Mouse (Mus musculus) testis, postnatal 10 days (tissue): ENCODE results near the gene Cntn1.

ENCODE experiments used
- DNase-seq: peaks from one replicate; pipeline ENCODE4 v3.0.0; 2021; ENCODE audit warnings: low spot score

Gene Cntn1

DNA sequence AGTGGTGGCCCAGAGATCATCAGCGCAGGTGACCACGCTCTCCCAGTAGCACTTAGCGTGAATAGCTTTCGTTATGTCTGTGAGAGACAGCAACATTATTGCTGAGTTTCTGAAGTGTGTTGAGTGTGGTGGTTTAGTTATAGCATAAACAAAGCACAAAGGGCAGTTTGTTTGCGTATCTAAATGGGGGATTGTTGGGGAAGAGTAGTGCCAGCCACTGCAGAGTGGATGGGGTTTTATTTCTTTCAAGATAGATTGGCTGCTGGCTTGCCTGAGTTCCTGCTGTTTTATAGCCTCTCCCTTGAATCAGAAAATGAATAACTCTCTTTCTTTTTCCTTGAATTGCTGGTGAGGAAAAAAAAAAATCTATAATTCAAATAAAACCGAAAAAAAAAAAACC is 86.1 kb downstream of the Cntn1 start:
- DNase-seq: no peak

- DNase-seq: no peak
Measured at GRCm38 (mm10) chr15:92141972-92142371, 91.0 kb downstream of the Cntn1 start.

DNA sequence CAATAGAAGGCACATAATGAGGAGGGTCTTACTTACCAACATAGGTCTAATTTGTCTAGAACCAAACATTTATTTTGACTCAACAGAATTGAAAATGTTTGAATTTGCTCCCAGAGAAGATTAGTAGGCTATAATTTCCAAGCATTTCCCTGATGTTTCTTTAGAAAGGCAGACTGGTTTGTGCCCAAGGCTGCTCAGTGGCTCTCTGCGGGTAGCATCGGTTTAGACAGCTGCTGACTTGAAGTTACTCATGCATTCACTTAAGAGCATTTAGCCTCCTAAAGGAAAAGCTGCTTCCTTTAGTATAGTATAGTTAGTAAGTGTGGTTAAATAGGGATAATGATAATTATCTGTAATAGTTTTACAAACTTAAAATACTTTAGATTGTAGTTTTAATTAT is 104.0 kb downstream of the Cntn1 start:
- DNase-seq: no peak

DNA sequence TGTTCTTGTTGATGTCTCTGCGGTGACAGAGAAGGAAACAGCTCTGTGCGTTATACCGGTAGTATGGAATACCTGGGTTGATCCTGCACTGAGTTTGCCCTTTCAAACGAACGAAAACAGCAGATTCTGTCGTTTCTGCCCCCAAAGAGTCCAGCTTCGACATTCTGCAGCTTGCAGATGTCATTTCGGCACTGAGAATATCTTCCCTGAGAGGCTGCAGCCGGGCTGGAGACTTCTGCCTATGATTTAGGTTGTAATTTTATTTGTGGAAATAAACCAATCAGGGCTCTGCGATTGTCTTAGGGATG is 109.8 kb downstream of the Cntn1 start:
- no peak for DNase-seq

GRCm38 (mm10) chr15:92161163-92162025 is 110.4 kb downstream of the Cntn1 start:
- DNase-seq: no peak

GRCm38 (mm10) chr15:92162835-92163234 is 111.9 kb downstream of the Cntn1 start:
- no peak for DNase-seq

DNA sequence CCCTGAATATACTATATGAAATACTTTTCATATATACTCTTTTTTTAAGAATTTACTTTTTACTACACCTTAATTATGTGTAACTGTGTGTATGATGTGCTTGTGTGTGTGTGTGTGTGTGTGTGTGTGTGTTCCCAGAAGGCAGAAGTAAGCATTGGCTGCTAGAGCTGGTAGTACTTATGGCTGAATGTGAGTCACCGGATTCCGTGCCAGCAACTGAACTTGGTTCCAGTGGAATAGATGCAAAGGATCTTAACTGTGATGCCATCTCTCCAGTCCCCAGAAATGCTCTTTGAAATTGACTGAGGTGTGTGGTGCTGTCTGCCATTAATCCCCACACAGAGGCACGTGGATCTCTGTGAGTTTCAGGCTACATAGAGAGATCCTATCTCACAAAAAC is 113.2 kb downstream of the Cntn1 start:
- no peak for DNase-seq

- no peak for DNase-seq
Measured at GRCm38 (mm10) chr15:92166266-92166665, 115.3 kb downstream of the Cntn1 start.

DNA sequence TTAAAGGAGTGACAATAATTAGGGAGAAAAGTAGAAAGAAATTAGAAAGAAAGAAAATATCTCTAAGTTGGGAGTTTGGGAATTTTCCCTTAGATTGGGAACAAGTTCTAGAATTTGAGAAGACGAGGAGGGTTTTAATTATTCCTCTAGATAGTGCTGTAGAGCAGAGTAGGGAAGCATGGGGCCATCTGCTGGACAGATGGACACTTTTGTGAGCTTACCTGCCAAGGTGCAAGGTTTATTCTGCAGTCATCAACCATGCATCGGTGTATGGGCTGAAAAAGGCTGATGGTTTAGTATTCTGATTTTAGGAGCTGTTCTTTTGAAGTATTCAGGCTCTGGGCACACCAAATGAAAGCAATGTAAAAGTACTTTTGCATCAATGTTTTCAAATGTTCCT is 124.8 kb downstream of the Cntn1 start:
- DNase-seq: no peak

DNA sequence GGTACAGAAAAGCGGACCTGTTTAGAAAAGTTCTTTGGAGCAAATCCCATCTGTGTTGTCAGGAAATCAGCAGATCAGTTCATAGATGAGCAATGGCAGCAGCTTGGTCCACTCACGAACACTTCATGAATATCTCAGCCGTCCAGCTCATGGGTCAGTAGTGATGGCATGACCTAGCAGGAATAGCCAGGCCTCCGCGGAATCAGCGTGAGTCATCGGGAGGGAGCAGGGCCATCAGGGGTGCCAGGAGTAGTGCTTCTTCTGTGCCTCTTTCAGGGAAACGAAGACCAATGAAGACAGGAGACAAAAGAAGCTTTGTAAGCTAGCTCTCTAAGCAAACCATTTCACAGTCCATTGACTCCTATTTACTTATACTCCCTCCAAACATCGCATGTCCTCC is 126.4 kb downstream of the Cntn1 start:
- DNase-seq: no peak

DNA sequence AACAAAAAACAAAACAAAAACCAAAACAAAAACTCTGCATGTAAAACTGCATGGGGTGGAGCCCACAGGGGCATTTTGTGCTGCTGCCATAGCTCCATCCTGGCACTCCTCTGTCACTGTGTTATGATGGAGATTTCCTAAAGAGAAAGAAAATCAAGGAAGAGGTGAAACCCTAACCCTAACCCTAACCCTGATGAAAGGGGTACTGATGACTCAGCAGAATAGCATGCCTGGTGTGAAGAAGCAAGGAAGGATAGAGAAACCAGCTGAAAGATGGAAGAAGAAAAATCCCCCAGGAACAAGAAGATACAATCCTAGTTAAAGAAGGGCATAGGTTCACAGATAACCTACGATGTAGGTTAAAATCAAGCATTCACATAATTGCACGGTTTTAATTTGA is 134.5 kb downstream of the Cntn1 start:
- no peak for DNase-seq

DNA sequence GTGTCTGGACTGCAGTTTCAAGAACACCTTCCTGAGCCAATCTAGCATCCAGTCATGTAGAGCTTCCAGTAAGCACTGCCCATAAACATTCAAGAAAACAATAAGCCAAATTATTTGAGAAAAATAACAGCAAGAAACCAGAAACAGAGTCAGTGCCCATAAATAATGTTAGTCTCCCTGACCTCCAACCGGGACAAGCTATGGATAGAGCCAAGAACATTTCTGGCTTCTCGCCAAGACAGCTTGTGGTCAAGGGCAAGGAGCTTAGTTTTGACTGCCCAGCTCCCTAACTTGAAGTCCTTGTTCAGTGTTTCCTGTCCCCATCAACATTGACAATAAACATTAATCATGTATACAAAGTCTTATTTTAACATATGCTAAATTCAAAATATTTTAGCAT is 139.0 kb downstream of the Cntn1 start:
- DNase-seq: peak; percentile 42

DNA sequence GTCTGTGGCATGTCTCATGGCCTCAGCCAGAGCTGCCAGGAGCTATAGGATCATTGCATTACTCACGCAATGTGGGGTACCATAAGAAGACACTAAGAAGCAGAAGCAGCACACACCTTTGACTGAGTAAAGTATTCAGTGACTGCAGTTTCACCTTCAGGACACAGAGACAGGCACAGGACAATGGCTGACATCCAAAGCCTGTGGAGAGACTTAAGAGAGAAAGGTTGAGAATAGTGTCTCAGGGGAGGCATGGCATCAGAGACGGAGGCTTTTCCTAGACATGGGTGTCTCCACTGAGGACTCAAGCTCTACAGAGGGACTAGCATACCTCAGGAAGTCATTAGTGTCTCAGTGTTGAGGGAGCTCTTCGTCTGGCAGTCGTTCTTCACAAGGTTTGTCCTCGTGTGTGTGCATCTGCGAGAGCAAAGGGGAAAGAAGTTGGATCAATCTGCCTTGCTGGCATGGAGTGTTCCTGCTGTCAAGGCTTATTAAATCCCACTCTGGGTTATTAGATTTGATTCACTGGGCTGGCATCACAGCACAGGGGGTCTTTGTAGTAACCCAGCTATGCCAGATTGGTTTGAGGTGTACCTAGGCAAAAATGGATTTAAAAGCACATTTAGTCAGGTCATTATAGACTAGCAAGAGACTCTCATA is 149.5 kb downstream of the Cntn1 start:
- DNase-seq: no peak

- DNase-seq: no peak
Measured at GRCm38 (mm10) chr15:92206695-92207094, 155.7 kb downstream of the Cntn1 start.

- DNase-seq: no peak
Measured at GRCm38 (mm10) chr15:92209778-92210177, 158.8 kb downstream of the Cntn1 start.

- DNase-seq: no peak
Measured at GRCm38 (mm10) chr15:92210486-92211235, 159.7 kb downstream of the Cntn1 start.

- no peak for DNase-seq
Measured at GRCm38 (mm10) chr15:92215841-92216240, 164.9 kb downstream of the Cntn1 start.

DNA sequence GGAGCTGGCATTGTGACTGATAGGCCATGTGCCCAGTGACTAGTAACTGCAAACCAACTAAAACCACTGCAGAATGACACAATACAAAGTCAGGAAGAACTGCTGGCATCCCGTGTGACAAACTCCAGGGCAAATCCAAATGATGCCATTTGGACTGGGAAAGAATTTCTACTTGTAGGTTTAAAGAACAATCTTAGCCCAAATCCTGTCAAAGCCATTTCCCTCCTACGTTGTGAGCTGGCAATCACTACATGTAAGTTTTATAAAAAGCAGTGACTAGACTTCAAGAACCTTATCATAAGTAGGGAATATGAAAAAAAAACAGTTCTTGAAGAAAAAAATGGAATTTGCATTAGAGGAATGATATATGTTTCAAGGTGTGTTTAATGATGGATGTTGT is 170.5 kb downstream of the Cntn1 start:
- DNase-seq: no peak

- DNase-seq: no peak
Measured at GRCm38 (mm10) chr15:92231386-92231785, 180.4 kb downstream of the Cntn1 start.

GRCm38 (mm10) chr15:92235836-92236235 is 184.9 kb downstream of the Cntn1 start:
- DNase-seq: no peak

DNA sequence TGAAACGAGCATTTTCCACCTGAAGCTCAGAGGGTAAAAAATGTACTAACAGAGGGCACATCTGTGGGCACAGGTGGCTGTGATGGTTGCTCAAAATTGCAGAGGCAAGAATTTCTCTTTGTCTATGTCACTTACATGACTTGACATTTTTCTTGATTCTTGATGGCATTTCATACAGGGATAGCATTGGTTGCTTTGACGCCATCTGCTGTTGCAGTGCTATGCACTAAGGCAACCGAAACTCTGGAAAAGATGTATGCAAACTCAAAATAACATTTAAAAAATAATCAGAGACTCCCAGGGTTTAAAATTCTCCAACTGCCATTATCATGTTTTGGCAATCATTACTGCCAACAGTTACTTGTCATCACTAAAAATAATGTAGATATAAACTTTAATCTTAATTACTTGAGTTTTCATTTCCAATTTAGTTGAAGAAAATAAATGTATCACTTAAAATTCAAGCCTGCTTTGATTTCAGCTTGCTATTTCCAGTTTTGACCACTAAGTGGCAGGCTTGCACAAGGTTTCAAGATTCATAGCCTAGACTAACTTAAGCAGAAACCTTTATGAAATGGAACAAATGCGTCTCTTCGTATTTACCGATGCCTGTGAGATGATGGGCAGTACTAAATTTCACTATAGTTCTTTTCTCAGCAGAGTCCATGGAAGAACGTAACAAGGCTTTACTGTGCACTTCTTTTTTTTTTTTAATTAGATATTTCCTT is 214.2 kb downstream of the Cntn1 start:
- DNase-seq: peak; percentile 49

GRCm38 (mm10) chr15:92268341-92268740 is 217.4 kb downstream of the Cntn1 start:
- DNase-seq: no peak
